Comparison of ENCODE assay signal across 8 mouse cellular contexts in the genomic region with DNA sequence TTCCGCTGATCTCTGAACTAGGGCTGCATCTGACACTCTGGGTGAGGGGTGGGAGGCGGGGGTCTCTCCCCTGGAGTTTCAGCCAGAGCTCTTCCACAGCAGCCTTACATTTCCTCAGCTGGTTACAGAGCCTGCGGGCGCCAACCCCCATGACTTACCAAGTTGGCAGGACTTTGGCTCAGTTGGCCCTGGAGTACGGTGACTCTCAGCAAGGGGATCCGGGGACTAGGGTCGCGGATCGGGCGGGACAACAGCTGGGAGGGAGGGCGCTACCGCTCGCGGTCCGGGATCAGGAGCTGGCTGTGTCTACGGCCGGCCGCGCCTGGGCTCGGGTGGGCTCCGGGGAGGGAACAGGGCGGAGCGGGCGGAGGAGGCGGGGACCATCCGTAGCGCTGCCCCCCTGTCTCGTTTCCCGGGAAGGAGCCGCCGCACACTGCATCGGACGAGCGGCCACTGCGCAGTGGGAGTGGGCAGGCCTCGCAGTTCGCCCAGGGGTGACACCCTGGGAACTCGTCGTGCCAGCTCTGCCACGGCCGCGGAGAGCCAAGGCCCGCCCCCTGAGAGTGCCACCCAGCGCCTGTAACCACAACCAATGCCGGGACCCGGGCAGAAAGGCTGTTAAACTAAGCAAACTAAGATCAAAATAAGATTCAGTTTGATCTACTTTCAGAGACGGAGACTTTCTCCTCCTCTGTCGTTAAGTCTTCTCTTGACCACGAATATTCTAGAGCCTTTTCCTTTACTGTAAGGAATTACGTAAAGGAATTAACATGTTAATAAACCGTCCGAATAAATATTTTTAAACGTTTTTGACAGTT. TPM values are rescaled to one million over a fixed set of nuclear protein-coding genes. Genes with fewer than 3 reads are reported as not detected.
DNase-seq lines count a peak whose midpoint lies in the region; ATAC-seq and TF ChIP-seq lines count a peak whose summit lies in the region.

A gene (minus strand): TSS at position 502 of the 818 bp plus-strand sequence.

- H3K27me3 ChIP-seq in forebrain, embryonic 13.5 days = peaks cover 37% of the 10 kb centered on the region
- no peaks in the 10 kb centered on the region for H3K27me3 ChIP-seq in heart, postnatal 0 days (ENCODE audit: control insufficient read depth, insufficient read depth, low read length)
- H3K27me3 ChIP-seq in liver, embryonic 15.5 days = peaks cover 38% of the 10 kb centered on the region
- 0 out of 2 replicates have a peak, but pooled peaks cover 5% of the 10 kb centered on the region for H3K27me3 ChIP-seq in neural tube, embryonic 11.5 days (ENCODE audit: control insufficient read depth, insufficient read depth, low read length)
- no peaks in the 10 kb centered on the region for H3K27me3 ChIP-seq in stomach, embryonic 16.5 days (ENCODE audit: control insufficient read depth, insufficient read depth, low read length)

- peaks cover 12% of the 10 kb centered on the region for H3K4me1 ChIP-seq in brown adipose tissue, adult 24 weeks (ENCODE audit: control insufficient read depth, insufficient read depth, insufficient read length, low read length)
- H3K4me1 ChIP-seq in forebrain, embryonic 13.5 days = peaks cover 14% of the 10 kb centered on the region
- 0 out of 2 replicates have a peak, but pooled peaks cover 5% of the 10 kb centered on the region for H3K4me1 ChIP-seq in heart, postnatal 0 days (ENCODE audit: control insufficient read depth, insufficient read depth)
- H3K4me1 ChIP-seq in liver, embryonic 15.5 days (replicated peaks) = peaks cover 8% of the 10 kb centered on the region; the same call in 1 of the 2 replicates
- no peaks in the 10 kb centered on the region for H3K4me1 ChIP-seq in neural tube, embryonic 11.5 days (ENCODE audit: control insufficient read depth, insufficient read depth, low read length)
- peaks cover 3% of the 10 kb centered on the region; the same call in 1 of the 2 replicates for H3K4me1 ChIP-seq in stomach, embryonic 16.5 days (ENCODE audit: control insufficient read depth, insufficient read depth, low read length)

- peak within 1 kb of the TSS; percentile 94 for H3K4me2 ChIP-seq in forebrain, embryonic 13.5 days
- H3K4me2 ChIP-seq in heart, postnatal 0 days (ENCODE audit: low read depth, low read length) = peak within 1 kb of the TSS; percentile 71
- H3K4me2 ChIP-seq in liver, embryonic 15.5 days = peak within 1 kb of the TSS; percentile 79
- H3K4me2 ChIP-seq in neural tube, embryonic 11.5 days (ENCODE audit: low read depth) = peak within 1 kb of the TSS; percentile 87
- peak within 1 kb of the TSS; percentile 74 for H3K4me2 ChIP-seq in stomach, embryonic 16.5 days (ENCODE audit: low read depth, low read length)

- no peak for TF ChIP-seq EP300 in heart, postnatal 0 days (IDR thresholded peaks at IDR 0.05; ENCODE audit: low read depth)

- peak within 1 kb of the TSS; percentile 69 for H3K4me3 ChIP-seq in brown adipose tissue, adult 24 weeks (ENCODE audit: insufficient read depth, low read depth, low read length)
- peak within 1 kb of the TSS; percentile 62 for H3K4me3 ChIP-seq in forebrain, embryonic 13.5 days
- peak within 1 kb of the TSS; percentile 72 for H3K4me3 ChIP-seq in heart, postnatal 0 days (ENCODE audit: low read depth, low read length)
- peak within 1 kb of the TSS; percentile 62 for H3K4me3 ChIP-seq in liver, embryonic 15.5 days (replicated peaks)
- peak within 1 kb of the TSS; percentile 56 for H3K4me3 ChIP-seq in neural tube, embryonic 11.5 days (ENCODE audit: low read depth, low read length)
- H3K4me3 ChIP-seq in stomach, embryonic 16.5 days (replicated peaks; ENCODE audit: low read length) = peak within 1 kb of the TSS; percentile 71

- peak; percentile 92 for ATAC-seq in forebrain, embryonic 13.5 days
- ATAC-seq in heart, postnatal 0 days (ENCODE audit: insufficient read depth, low read depth) = peak; percentile 88
- peak; percentile 61 for ATAC-seq in liver, embryonic 15.5 days (ENCODE audit: insufficient read depth)
- ATAC-seq in neural tube, embryonic 11.5 days (ENCODE audit: insufficient read depth, low FRiP score, low TSS enrichment) = peak; percentile 84
- ATAC-seq in stomach, embryonic 16.5 days (ENCODE audit: insufficient read depth, low FRiP score) = peak; percentile 91

- H3K9ac ChIP-seq in forebrain, embryonic 13.5 days = peak within 1 kb of the TSS; percentile 70
- H3K9ac ChIP-seq in heart, postnatal 0 days (replicated peaks; ENCODE audit: low read depth, low read length) = peak within 1 kb of the TSS; percentile 67
- peak within 1 kb of the TSS; percentile 47 for H3K9ac ChIP-seq in liver, embryonic 15.5 days
- peak within 1 kb of the TSS; percentile 65 for H3K9ac ChIP-seq in neural tube, embryonic 11.5 days (ENCODE audit: low read length)
- H3K9ac ChIP-seq in stomach, embryonic 16.5 days (ENCODE audit: low read length) = peak within 1 kb of the TSS; percentile 83

- H3K27ac ChIP-seq in brown adipose tissue, adult 24 weeks (replicated peaks; ENCODE audit: low read depth, low read length) = peak within 1 kb of the TSS; percentile 90
- H3K27ac ChIP-seq in forebrain, embryonic 13.5 days = no peak within 1 kb of the TSS
- peak within 1 kb of the TSS; percentile 71 for H3K27ac ChIP-seq in heart, postnatal 0 days (ENCODE audit: low read depth)
- no peak within 1 kb of the TSS for H3K27ac ChIP-seq in liver, embryonic 15.5 days (replicated peaks)
- 0 out of 2 replicates have a peak within 1 kb of the TSS, but pooled peaks have one; percentile 14 for H3K27ac ChIP-seq in neural tube, embryonic 11.5 days (ENCODE audit: low read depth, low read length)
- H3K27ac ChIP-seq in stomach, embryonic 16.5 days (ENCODE audit: low read length) = peak within 1 kb of the TSS; percentile 83

- DNase-seq in CD4-positive helper T cell, adult 2 months (ENCODE audit: low read depth, low spot score) = peak; percentile 81
- peak; percentile 76 for DNase-seq in heart, postnatal 0 days (ENCODE audit: low spot score)
- DNase-seq in kidney, postnatal 36 days = peak; percentile 89
- DNase-seq in neural tube, embryonic 11.5 days (ENCODE audit: low spot score) = peak; percentile 72

- 0 out of 2 replicates have a peak, but pooled peaks have one; percentile 8 for TF ChIP-seq CTCF in heart, postnatal 0 days (IDR thresholded peaks at IDR 0.05; ENCODE audit: low read depth)

- 2% methylated on average over 48 of the region's 53 CpGs for WGBS in forebrain, embryonic 13.5 days
- 2% methylated on average over 53 of the region's 53 CpGs for WGBS in heart, postnatal 0 days
- WGBS in liver, embryonic 15.5 days (ENCODE audit: insufficient replicate concordance) = 2% methylated on average over 53 of the region's 53 CpGs
- WGBS in neural tube, embryonic 11.5 days = 2% methylated on average over 53 of the region's 53 CpGs
- 2% methylated on average over 53 of the region's 53 CpGs for WGBS in stomach, embryonic 16.5 days

- no peaks in the 10 kb centered on the region for H3K36me3 ChIP-seq in forebrain, embryonic 13.5 days (ENCODE audit: poor library complexity, severe bottlenecking)
- H3K36me3 ChIP-seq in heart, postnatal 0 days (replicated peaks; ENCODE audit: control insufficient read depth, insufficient read depth, low read length) = no peaks in the 10 kb centered on the region
- no peaks in the 10 kb centered on the region for H3K36me3 ChIP-seq in liver, embryonic 15.5 days (replicated peaks)
- no peaks in the 10 kb centered on the region for H3K36me3 ChIP-seq in neural tube, embryonic 11.5 days (ENCODE audit: control insufficient read depth, insufficient read depth, low read length)
- no peaks in the 10 kb centered on the region for H3K36me3 ChIP-seq in stomach, embryonic 16.5 days (ENCODE audit: control insufficient read depth, insufficient read depth, low read length)

- H3K9me3 ChIP-seq in forebrain, embryonic 13.5 days (replicated peaks) = no peaks in the 10 kb centered on the region
- H3K9me3 ChIP-seq in heart, postnatal 0 days (replicated peaks; ENCODE audit: control insufficient read depth, low read length) = no peaks in the 10 kb centered on the region
- no peaks in the 10 kb centered on the region for H3K9me3 ChIP-seq in liver, embryonic 15.5 days (replicated peaks)
- no peaks in the 10 kb centered on the region for H3K9me3 ChIP-seq in neural tube, embryonic 11.5 days (ENCODE audit: control insufficient read depth, low read length)
- H3K9me3 ChIP-seq in stomach, embryonic 16.5 days (replicated peaks; ENCODE audit: control insufficient read depth, low read length) = no peaks in the 10 kb centered on the region

RNA-seq across cellular contexts. Expression of the gene that starts here (rescaled TPM):
- polyA plus RNA-seq in brown adipose tissue, adult 24 weeks (2012; ENCODE audit: insufficient read depth, insufficient read length, missing spikeins) = 6.7 and 7.0 TPM in 2 replicates
- 1.3 and 1.6 TPM in 2 replicates for polyA plus RNA-seq in forebrain, embryonic 13.5 days (2015; fragmentation: Nextera tagmentation; extraction: Ambion mirVana)
- total RNA-seq in heart, postnatal 0 days (2014; rRNA removed; ENCODE audit: low replicate concordance) = 6.3 and 8.3 TPM in 2 replicates
- 4.2 and 5.1 TPM in 2 replicates for polyA plus RNA-seq in heart, postnatal 0 days (2015; fragmentation: Nextera tagmentation; extraction: Ambion mirVana)
- polyA plus RNA-seq in liver, embryonic 15.5 days (2015; fragmentation: Nextera tagmentation; extraction: Ambion mirVana) = 2.2 and 3.0 TPM in 2 replicates
- 2.3 and 3.0 TPM in 2 replicates for polyA plus RNA-seq in neural tube, embryonic 11.5 days (2014; fragmentation: Nextera tagmentation; extraction: Ambion mirVana)
- 9.3 and 9.8 TPM in 2 replicates for polyA plus RNA-seq in stomach, embryonic 16.5 days (2015; fragmentation: Nextera tagmentation; extraction: Ambion mirVana)

Comparison
In these comparisons a context has a peak if more than half of its experiments do, and no peak if none do; other contexts are left out.
1. H3K27ac ChIP-seq: peak in brown adipose tissue, adult 24 weeks (single experiment), heart, postnatal 0 days (single experiment), neural tube, embryonic 11.5 days (single experiment) and stomach, embryonic 16.5 days (single experiment); none in forebrain, embryonic 13.5 days (single experiment) and liver, embryonic 15.5 days (single experiment).
2. Peak in every context shown above with its lines, with median percentiles within 50 percentile points of each other: DNase-seq, H3K4me3 ChIP-seq, ATAC-seq, H3K4me2 ChIP-seq and H3K9ac ChIP-seq.